Mouse (Mus musculus) frontal cortex, adult (tissue): Measurements from ENCODE around the gene Gstm1.

Source experiments
- ATAC-seq: cut with Nextera tagmentation; 2 replicates; pipeline ENCODE4 v1.9.2; 2017; ENCODE audit warnings: mild to moderate bottlenecking, moderate library complexity, mixed read lengths; ENCODE audit not compliant: low TSS enrichment

Gstm1 gene

GRCm38 (mm10) chr3:107966631-107967030, 51.1 kb downstream of the Gstm1 start:
- no peak for ATAC-seq

- no peak for ATAC-seq
Measured at GRCm38 (mm10) chr3:107965592-107965991, 52.2 kb downstream of the Gstm1 start.

GRCm38 (mm10) chr3:107964656-107965308, 53.0 kb downstream of the Gstm1 start:
- no peak for ATAC-seq

DNA sequence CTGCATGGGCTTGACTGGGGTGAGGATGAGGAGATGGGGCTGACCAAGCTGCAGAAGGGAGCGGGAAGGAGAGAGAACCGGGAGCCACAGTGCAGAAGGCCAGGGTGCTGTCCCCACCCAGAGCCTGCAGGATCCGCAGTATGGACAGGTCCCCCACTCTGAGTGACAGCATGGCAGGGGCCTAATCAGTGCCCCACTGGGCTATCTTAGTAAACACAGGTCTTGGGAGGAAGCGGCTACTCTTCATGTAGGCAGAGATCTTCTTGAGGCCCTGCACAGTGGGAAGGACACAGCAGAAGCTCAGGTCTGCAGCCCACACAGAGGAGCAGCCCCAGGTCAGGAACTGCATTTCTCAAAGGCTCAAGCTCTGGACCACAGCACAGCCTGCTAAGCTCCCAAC, 53.7 kb downstream of the Gstm1 start:
- no peak for ATAC-seq
